Mouse (Mus musculus) limb, embryonic 14.5 days (tissue): ENCODE results near the gene Tmem147. TPM values are rescaled to one million over a fixed set of nuclear protein-coding genes. Genes with fewer than 3 reads are reported as not detected.
A peak's percentile ranks its signal among the peaks of the same experiment; 100 is the strongest.

Experiments used
- ATAC-seq: fragments of 200-750 bp; cut with Nextera tagmentation; 2 replicates; pipeline ENCODE4 v1.8.0; 2017; ENCODE audit warnings: low read depth, moderate number of reproducible peaks, moderate TSS enrichment; ENCODE audit not compliant: low FRiP score
- DNase-seq: peaks from one replicate; pipeline ENCODE4 v3.0.0-alpha.2; 2015; ENCODE audit warnings: low spot score
- H3K27ac ChIP-seq: fragments of 300-500 bp; sonication (generic); replicated peaks from 2 replicates; pipeline ENCODE4 v1.5.1; 2014; ENCODE audit warnings: low read depth, mild to moderate bottlenecking, low read length, moderate library complexity, mixed read lengths
- H3K27me3 ChIP-seq: fragments of 300-500 bp; sonication (generic); 2 replicates; pipeline ENCODE4 v1.6.1; 2014; ENCODE audit warnings: low read length, mixed read lengths; ENCODE audit not compliant: control insufficient read depth, insufficient read depth
- H3K36me3 ChIP-seq: fragments of 300-500 bp; sonication (generic); 2 replicates; pipeline ENCODE4 v1.6.1; 2014; ENCODE audit warnings: mild to moderate bottlenecking, low read length, moderate library complexity, mixed read lengths; ENCODE audit not compliant: control insufficient read depth, insufficient read depth
- H3K4me1 ChIP-seq: fragments of 300-500 bp; sonication (generic); 2 replicates; pipeline ENCODE4 v1.6.1; 2014; ENCODE audit warnings: antibody characterized with exemption, low read length, mixed read lengths; ENCODE audit not compliant: control insufficient read depth, insufficient read depth
- H3K4me2 ChIP-seq: fragments of 300-500 bp; sonication (generic); replicated peaks from 2 replicates; pipeline ENCODE4 v1.6.1; 2014; ENCODE audit warnings: low read depth, mild to moderate bottlenecking, low read length, moderate library complexity; ENCODE audit not compliant: severe bottlenecking
- H3K4me3 ChIP-seq: fragments of 300-500 bp; sonication (generic); replicated peaks from 2 replicates; pipeline ENCODE4 v1.5.1; 2014; ENCODE audit warnings: low read length
- H3K9ac ChIP-seq: fragments of 300-500 bp; sonication (generic); 2 replicates; pipeline ENCODE4 v1.6.1; 2014; ENCODE audit warnings: mild to moderate bottlenecking, low read depth, low read length, moderate library complexity; ENCODE audit not compliant: severe bottlenecking
- H3K9me3 ChIP-seq: fragments of 300-500 bp; sonication (generic); 2 replicates; pipeline ENCODE4 v1.6.1; 2016; ENCODE audit warnings: low read length; ENCODE audit not compliant: control insufficient read depth
- POLR2A ChIP-seq: fragments of 200-500 bp; IDR thresholded peaks from 2 replicates; pipeline ENCODE4 v1.8.0; 2012; ENCODE audit warnings: inconsistent platforms, mild to moderate bottlenecking, moderate library complexity, borderline replicate concordance; ENCODE audit not compliant: insufficient read depth, insufficient read length; ENCODE audit errors: extremely low read depth
- WGBS: fragments of 180-500 bp; shearing (Covaris S2); extraction: QIAGEN DNeasy Blood & Tissue Kit; methylation state at CpG from one replicate; pipeline ENCODE4 v1.1.7; 2014; 5-methylcytosine and 5-hydroxymethylcytosine counted together
- polyA plus RNA-seq, 2 experiments: library from polyadenylated mRNA; depleted of rRNA in 1 of 2; stranded (reverse) in 1 of 2; unstranded in 1 of 2; fragments of >200 nt; fragmentation: Nextera tagmentation in 1 of 2; extraction: Ambion mirVana in 1 of 2; gene quantifications; 2 replicates each; pipeline versions ENCODE4 v1.2.1 to v1.2.3; 2012 to 2014

Gene Tmem147
- 178 and 233 TPM in 2 replicates for polyA plus RNA-seq (2012; rRNA removed)
- 221 and 231 TPM in 2 replicates for polyA plus RNA-seq (2014; fragmentation: Nextera tagmentation; extraction: Ambion mirVana)

GRCm38 (mm10) chr7:30729396-30730063 is at the start of gene Tmem147:
TSS of gene Tmem147 (minus strand) at chr7:30729540.
- ATAC-seq (peak; percentile 98), DNase-seq (peak; percentile 98)
- Histone ChIP-seq H3K9me3 (no peaks in the 10 kb centered on the region), H3K4me1 (peaks cover 16% of the 10 kb centered on the region), H3K4me2 (peak within 1 kb of the TSS; percentile 53), H3K27me3 (no peaks in the 10 kb centered on the region), H3K9ac (peak within 1 kb of the TSS; percentile 63), H3K36me3 (peaks cover 36% of the 10 kb centered on the region), H3K27ac (peak within 1 kb of the TSS; percentile 84), H3K4me3 (peak within 1 kb of the TSS; percentile 62)
- peak; percentile 56; the same call in 1 of the 2 replicates for TF ChIP-seq POLR2A
- under 1% methylated on average over 60 of the region's 60 CpGs for WGBS

- no peak overlapping the region for H3K9ac ChIP-seq
- no peaks in the 10 kb centered on the region for H3K4me1 ChIP-seq
- ATAC-seq (no peak), DNase-seq (no peak)
- H3K4me3 ChIP-seq = no peak overlapping the region
- no peak overlapping the region for H3K27ac ChIP-seq
- H3K36me3 ChIP-seq = no peaks in the 10 kb centered on the region
- WGBS = 89% methylated on average over 1 of the region's 1 CpGs
- H3K9me3 ChIP-seq = no peaks in the 10 kb centered on the region
- H3K27me3 ChIP-seq = no peaks in the 10 kb centered on the region
- TF ChIP-seq POLR2A = no peak
- H3K4me2 ChIP-seq = no peak overlapping the region
These were observed 48.6 kb upstream of the Tmem147 start for GRCm38 (mm10) chr7:30777911-30778310.

DNA sequence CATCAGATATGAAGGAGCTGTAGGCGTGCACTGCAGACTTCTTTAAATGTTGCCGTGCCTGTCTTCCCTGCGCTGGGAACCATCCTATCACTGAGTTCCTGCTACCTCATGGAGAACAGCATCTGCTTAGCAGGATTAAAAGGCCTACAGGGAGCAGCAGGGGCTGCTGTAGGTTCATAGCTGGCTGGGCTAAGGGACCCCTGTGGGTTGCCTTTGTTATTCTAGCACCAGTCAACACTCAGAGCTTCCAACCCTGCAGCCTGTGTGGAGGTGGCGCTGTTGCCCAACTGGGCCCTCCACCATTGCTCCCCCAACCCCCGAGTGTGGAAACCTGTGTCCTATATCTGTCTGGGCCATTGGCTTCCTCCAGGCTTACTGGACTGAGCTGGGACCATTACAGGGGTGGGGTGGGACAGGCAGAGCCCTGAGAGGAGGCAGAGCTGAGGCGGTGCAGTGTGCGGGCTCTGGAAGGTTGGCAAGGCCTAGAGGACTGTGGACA is 47.8 kb upstream of the Tmem147 start:
- no peaks in the 10 kb centered on the region for H3K4me1 ChIP-seq
- no peaks in the 10 kb centered on the region for H3K36me3 ChIP-seq
- H3K27ac ChIP-seq = no peak overlapping the region
- TF ChIP-seq POLR2A = no peak
- no peaks in the 10 kb centered on the region for H3K9me3 ChIP-seq
- H3K9ac ChIP-seq = no peak overlapping the region
- no peak overlapping the region for H3K4me3 ChIP-seq
- WGBS = 52% methylated on average over 7 of the region's 7 CpGs
- ATAC-seq (no peak), DNase-seq (no peak)
- no peaks in the 10 kb centered on the region for H3K27me3 ChIP-seq
- H3K4me2 ChIP-seq = no peak overlapping the region

DNA sequence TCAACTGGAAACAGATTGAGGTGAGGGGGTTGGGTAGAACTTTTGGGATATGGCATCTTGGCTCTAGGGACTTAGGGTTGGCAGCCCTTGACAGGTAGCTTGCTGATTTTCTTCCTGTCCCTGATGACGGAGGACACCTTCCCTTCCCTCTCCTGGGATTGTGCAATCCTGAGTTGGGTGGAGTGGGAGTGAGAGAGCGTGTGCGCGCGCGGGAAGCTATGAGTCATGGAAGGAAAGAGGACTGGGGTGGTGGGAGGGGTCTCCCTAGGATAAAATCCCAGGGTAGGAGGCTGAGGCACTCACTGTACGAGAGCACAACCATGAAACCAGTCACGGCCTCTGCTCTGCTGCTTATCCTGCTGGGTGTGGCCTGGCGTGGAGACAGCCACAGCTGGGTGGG is 46.8 kb upstream of the Tmem147 start:
- no peaks in the 10 kb centered on the region for H3K4me1 ChIP-seq
- H3K27ac ChIP-seq = no peak overlapping the region
- H3K4me3 ChIP-seq = no peak overlapping the region
- no peaks in the 10 kb centered on the region for H3K36me3 ChIP-seq
- no peak overlapping the region for H3K4me2 ChIP-seq
- TF ChIP-seq POLR2A = no peak
- WGBS = 88% methylated on average over 9 of the region's 9 CpGs
- no peak for DNase-seq
- ATAC-seq = no peak
- no peaks in the 10 kb centered on the region for H3K9me3 ChIP-seq
- H3K9ac ChIP-seq = no peak overlapping the region
- H3K27me3 ChIP-seq = no peaks in the 10 kb centered on the region

- Histone ChIP-seq H3K4me2 (no peak overlapping the region), H3K27me3 (no peaks in the 10 kb centered on the region), H3K27ac (no peak overlapping the region), H3K9ac (no peak overlapping the region), H3K9me3 (no peaks in the 10 kb centered on the region), H3K4me1 (no peaks in the 10 kb centered on the region), H3K36me3 (no peaks in the 10 kb centered on the region), H3K4me3 (no peak overlapping the region)
- TF ChIP-seq POLR2A = no peak
- DNase-seq (no peak), ATAC-seq (no peak)
- WGBS = 39% methylated on average over 9 of the region's 9 CpGs
These were observed 39.9 kb upstream of the Tmem147 start for GRCm38 (mm10) chr7:30769236-30769635.
